Mouse (Mus musculus): ENCODE results near the gene Ppie. TPM values are rescaled to one million over a fixed set of nuclear protein-coding genes. Genes with fewer than 3 reads are reported as not detected.
A peak's percentile ranks its signal among the peaks of the same experiment; 100 is the strongest.

Gene Ppie
- polyA plus RNA-seq, 1 experiment from 2014 or later, result 54.2 TPM

DNA sequence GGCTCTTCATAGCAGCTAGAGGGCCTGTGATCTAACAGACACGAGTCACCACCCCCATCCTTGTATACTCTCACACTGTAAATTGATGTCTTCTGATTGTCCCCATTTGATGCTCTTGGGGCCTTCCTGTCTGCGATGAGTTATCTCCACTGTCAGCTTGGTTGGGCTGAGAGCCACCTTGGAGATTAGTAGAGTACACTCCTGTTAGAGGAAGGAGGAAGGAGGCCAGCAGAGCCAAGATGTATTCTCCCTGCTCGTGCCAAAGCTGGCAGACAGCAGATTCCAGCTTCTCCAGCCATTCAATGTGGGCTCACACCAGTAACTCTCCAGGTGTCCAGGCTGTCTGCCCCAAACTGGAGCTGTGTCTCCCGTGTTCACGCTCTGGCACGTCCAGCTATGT is 20.8 kb upstream of the Ppie start:
- no peak for ATAC-seq
- Histone ChIP-seq H3K27ac (ENCODE audit: low read depth, low read length) (no peak overlapping the region), H3K4me3 (ENCODE audit: low read length) (no peak overlapping the region), H3K36me3 (ENCODE audit: control insufficient read depth, insufficient read depth, low read length) (no peaks in the 10 kb centered on the region), H3K9me3 (ENCODE audit: control insufficient read depth, low read length) (no peaks in the 10 kb centered on the region), H3K27me3 (replicated peaks; ENCODE audit: control insufficient read depth, insufficient read depth, low read length) (no peaks in the 10 kb centered on the region; the same call in 1 of the 2 replicates), H3K4me1 (ENCODE audit: control insufficient read depth, insufficient read depth, low read depth, low read length) (peaks cover 7% of the 10 kb centered on the region), H3K9ac (ENCODE audit: low read depth, low read length) (no peak overlapping the region), H3K4me2 (ENCODE audit: low read length) (no peak overlapping the region)
- WGBS, result 76% methylated on average over 6 of the region's 6 CpGs

DNA sequence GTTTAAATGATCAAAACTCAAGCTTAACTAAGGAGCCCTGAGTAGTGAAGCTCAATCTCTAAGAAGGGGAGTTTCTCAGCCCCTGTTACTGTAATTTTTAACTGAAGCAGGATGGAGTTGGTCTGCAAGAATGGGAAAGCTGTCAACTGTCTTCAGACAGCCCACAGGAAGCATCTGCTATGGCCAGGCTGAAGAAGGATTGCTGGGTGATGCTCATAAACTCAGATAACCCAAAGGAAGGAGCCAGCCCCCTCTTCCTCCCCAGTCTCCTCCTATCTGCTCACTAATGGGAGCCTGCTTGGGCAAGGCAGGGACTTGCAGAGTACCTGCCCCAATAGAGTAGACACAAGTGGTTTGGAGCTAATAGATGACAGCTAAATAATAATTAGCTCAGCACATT is 16.1 kb upstream of the Ppie start:
- H3K4me1 ChIP-seq (ENCODE audit: control insufficient read depth, insufficient read depth, low read depth, low read length), result no peaks in the 10 kb centered on the region
- no peak for ATAC-seq
- no peak overlapping the region for H3K4me2 ChIP-seq (ENCODE audit: low read length)
- no peak overlapping the region for H3K27ac ChIP-seq (ENCODE audit: low read depth, low read length)
- H3K9ac ChIP-seq (ENCODE audit: low read depth, low read length), result no peak overlapping the region
- no peaks in the 10 kb centered on the region for H3K9me3 ChIP-seq (ENCODE audit: control insufficient read depth, low read length)
- no peak overlapping the region for H3K4me3 ChIP-seq (ENCODE audit: low read length)
- H3K36me3 ChIP-seq (ENCODE audit: control insufficient read depth, insufficient read depth, low read length), result no peaks in the 10 kb centered on the region
- H3K27me3 ChIP-seq (replicated peaks; ENCODE audit: control insufficient read depth, insufficient read depth, low read length), result no peaks in the 10 kb centered on the region; the same call in 1 of the 2 replicates

DNA sequence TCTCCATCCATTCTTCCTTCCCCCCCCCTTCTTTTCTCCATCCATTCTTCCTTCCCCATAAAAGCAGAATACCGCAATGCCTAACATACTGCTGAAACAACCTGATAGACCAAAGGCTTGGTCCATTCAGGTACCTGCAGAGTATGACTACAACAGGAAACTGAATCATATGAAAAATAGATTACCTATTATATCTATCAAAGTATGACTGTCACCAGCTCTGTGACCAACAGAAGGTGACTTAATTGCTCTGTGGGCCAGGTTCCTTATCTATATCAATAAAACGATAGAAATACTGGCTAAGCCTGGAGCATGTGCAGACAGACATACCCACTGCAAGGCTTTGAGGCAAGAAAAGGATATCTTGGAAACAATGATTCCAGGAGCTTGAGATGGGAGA is 15.7 kb upstream of the Ppie start:
- Histone ChIP-seq H3K36me3 (ENCODE audit: control insufficient read depth, insufficient read depth, low read length) (no peaks in the 10 kb centered on the region), H3K27ac (ENCODE audit: low read depth, low read length) (no peak overlapping the region), H3K4me3 (ENCODE audit: low read length) (no peak overlapping the region), H3K27me3 (replicated peaks; ENCODE audit: control insufficient read depth, insufficient read depth, low read length) (no peaks in the 10 kb centered on the region; the same call in 1 of the 2 replicates), H3K4me2 (ENCODE audit: low read length) (no peak overlapping the region), H3K9ac (ENCODE audit: low read depth, low read length) (no peak overlapping the region), H3K4me1 (ENCODE audit: control insufficient read depth, insufficient read depth, low read depth, low read length) (no peaks in the 10 kb centered on the region), H3K9me3 (ENCODE audit: control insufficient read depth, low read length) (no peaks in the 10 kb centered on the region)
- 70% methylated on average over 2 of the region's 2 CpGs for WGBS
- no peak for ATAC-seq

DNA sequence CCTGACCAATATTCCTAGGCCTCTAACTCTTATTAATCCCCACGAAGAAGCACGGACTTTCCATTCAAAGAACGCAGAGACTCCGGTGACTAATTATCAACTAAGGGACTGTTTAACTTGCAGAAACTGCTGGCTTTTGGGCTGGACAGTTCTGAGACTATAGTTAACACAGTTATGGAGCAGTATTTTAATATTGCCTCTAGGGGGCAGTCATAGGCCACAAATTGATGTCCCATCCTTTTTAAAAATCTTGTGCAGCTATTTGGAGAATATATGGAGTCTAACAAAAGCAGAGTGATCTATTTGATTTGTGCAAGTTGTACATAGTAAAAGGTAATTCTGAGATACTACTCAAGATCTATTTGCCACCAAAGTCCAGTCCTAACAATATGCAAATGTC is 15.3 kb upstream of the Ppie start:
- WGBS, result 31% methylated on average over 4 of the region's 4 CpGs
- Histone ChIP-seq H3K4me2 (ENCODE audit: low read length) (no peak overlapping the region), H3K9ac (ENCODE audit: low read depth, low read length) (no peak overlapping the region), H3K4me1 (ENCODE audit: control insufficient read depth, insufficient read depth, low read depth, low read length) (no peaks in the 10 kb centered on the region), H3K4me3 (ENCODE audit: low read length) (no peak overlapping the region), H3K27me3 (replicated peaks; ENCODE audit: control insufficient read depth, insufficient read depth, low read length) (no peaks in the 10 kb centered on the region; the same call in 1 of the 2 replicates), H3K27ac (ENCODE audit: low read depth, low read length) (no peak overlapping the region), H3K36me3 (ENCODE audit: control insufficient read depth, insufficient read depth, low read length) (no peaks in the 10 kb centered on the region), H3K9me3 (ENCODE audit: control insufficient read depth, low read length) (no peaks in the 10 kb centered on the region)
- 0 out of 2 replicates have a peak, but pooled peaks have one; percentile 40 for ATAC-seq

DNA sequence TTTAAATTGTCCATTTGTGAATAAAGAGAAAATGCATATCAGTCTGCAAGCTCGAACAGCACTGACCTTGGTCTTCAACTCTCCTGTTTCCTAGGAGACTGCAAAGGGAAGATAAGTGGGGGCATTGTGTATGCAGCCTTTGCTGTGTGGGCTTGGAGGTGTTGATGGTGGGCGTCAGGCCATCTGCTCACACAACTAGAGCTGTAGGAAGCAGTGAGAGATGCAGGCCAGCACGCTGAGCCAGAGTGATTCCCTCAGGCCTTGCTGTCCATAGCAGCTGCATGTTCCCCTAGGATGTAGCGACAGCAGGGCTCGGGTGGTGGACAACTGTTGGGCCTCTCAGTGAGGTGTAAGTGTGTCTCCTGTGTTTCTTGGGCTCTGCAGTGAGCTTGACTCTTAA is 13.2 kb upstream of the Ppie start:
- H3K9me3 ChIP-seq (ENCODE audit: control insufficient read depth, low read length), result no peaks in the 10 kb centered on the region
- no peak overlapping the region for H3K4me2 ChIP-seq (ENCODE audit: low read length)
- no peaks in the 10 kb centered on the region for H3K4me1 ChIP-seq (ENCODE audit: control insufficient read depth, insufficient read depth, low read depth, low read length)
- no peaks in the 10 kb centered on the region for H3K36me3 ChIP-seq (ENCODE audit: control insufficient read depth, insufficient read depth, low read length)
- WGBS, result 42% methylated on average over 5 of the region's 5 CpGs
- H3K4me3 ChIP-seq (ENCODE audit: low read length), result no peak overlapping the region
- no peak overlapping the region for H3K27ac ChIP-seq (ENCODE audit: low read depth, low read length)
- H3K27me3 ChIP-seq (replicated peaks; ENCODE audit: control insufficient read depth, insufficient read depth, low read length), result no peaks in the 10 kb centered on the region
- no peak for ATAC-seq
- no peak overlapping the region for H3K9ac ChIP-seq (ENCODE audit: low read depth, low read length)

DNA sequence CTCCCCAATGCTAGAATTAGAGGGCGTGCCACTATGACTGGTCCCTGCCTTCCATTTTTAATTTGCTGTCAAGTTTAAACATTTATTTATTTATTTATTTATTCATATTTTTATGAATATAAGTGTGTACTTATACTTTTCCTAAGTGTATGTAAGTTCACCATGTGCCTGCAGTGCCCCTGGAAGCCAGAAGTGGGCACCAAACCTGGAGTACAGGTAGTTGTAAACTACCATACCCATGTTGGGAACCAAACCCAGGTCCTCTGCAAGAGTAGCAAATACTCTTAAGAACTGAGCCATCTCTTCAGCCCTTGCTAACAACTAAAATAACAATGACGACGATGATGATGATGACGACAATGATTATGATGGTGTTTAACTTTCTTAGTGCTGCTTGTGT is 12.3 kb upstream of the Ppie start:
- ATAC-seq, result no peak
- Histone ChIP-seq H3K27ac (ENCODE audit: low read depth, low read length) (no peak overlapping the region), H3K4me2 (ENCODE audit: low read length) (no peak overlapping the region), H3K4me1 (ENCODE audit: control insufficient read depth, insufficient read depth, low read depth, low read length) (no peaks in the 10 kb centered on the region), H3K4me3 (ENCODE audit: low read length) (no peak overlapping the region), H3K27me3 (replicated peaks; ENCODE audit: control insufficient read depth, insufficient read depth, low read length) (no peaks in the 10 kb centered on the region), H3K36me3 (ENCODE audit: control insufficient read depth, insufficient read depth, low read length) (no peaks in the 10 kb centered on the region), H3K9me3 (ENCODE audit: control insufficient read depth, low read length) (no peaks in the 10 kb centered on the region), H3K9ac (ENCODE audit: low read depth, low read length) (no peak overlapping the region)
- 82% methylated on average over 4 of the region's 4 CpGs for WGBS

DNA sequence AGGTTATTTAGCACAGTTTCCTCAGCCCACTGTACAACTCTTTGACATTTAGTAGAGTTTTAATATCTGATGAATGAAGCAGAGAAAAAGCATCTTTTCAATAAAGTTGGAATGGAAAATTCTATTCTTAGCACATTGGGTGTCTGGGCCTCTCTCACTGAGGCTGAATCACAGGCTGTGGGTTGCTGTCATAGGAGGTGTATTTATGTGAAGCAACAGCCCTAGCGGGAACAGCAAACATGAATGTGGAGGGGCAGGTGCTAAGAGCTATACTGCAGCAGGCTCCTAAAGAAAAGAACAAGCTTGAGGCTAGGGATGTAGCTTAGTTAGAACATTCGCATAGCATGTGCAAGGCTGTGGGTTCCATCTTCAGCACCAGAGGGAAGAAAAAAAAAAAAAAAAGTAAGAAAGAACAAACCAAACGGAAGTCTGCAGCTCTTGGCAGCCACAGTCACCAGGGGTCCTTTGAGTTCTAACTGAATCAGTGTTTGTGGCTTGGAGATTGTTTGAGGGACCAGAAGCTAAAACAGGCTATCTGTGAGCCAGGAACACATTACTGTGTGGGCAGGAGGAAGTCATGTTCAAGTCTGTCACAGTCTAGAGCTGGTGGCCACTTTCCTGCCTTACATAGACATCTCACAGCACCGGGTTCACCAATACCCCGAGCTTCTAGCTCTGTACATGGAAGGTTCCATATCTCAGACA is 7.8 kb upstream of the Ppie start:
- 82% methylated on average over 5 of the region's 5 CpGs for WGBS
- no peaks in the 10 kb centered on the region for H3K4me1 ChIP-seq (ENCODE audit: control insufficient read depth, insufficient read depth, low read depth, low read length)
- no peak overlapping the region for H3K27ac ChIP-seq (ENCODE audit: low read depth, low read length)
- 0 out of 2 replicates have a peak, but pooled peaks cover 2% of the 10 kb centered on the region for H3K27me3 ChIP-seq (replicated peaks; ENCODE audit: control insufficient read depth, insufficient read depth, low read length)
- H3K4me2 ChIP-seq (ENCODE audit: low read length), result no peak overlapping the region
- H3K9ac ChIP-seq (ENCODE audit: low read depth, low read length), result no peak overlapping the region
- no peak for ATAC-seq
- no peaks in the 10 kb centered on the region for H3K36me3 ChIP-seq (ENCODE audit: control insufficient read depth, insufficient read depth, low read length)
- no peaks in the 10 kb centered on the region for H3K9me3 ChIP-seq (ENCODE audit: control insufficient read depth, low read length)
- no peak overlapping the region for H3K4me3 ChIP-seq (ENCODE audit: low read length)

DNA sequence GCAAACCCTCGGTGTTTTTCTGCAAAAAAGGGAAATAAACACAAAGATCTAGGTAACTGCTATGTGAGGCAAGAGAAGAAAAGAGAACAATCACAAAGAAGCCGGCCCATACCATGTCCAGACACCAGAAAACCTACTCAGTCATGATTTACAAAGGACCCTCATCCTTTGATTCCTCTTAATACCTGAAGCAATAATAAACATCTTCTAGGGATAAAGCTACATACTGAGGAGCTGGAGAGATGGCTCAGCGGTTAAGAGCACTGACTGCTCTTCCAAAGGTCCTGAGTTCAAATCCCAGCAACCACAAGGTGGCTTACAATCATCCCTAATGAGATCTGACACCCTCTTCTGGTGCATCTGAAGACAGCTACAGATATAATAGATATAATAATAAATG is 2.2 kb downstream of the Ppie start:
- WGBS, result 89% methylated on average over 3 of the region's 3 CpGs
- no peak overlapping the region for H3K4me2 ChIP-seq (ENCODE audit: low read length)
- H3K36me3 ChIP-seq (ENCODE audit: control insufficient read depth, insufficient read depth, low read length), result peaks cover 15% of the 10 kb centered on the region; the same call in 1 of the 2 replicates
- H3K4me3 ChIP-seq (ENCODE audit: low read length), result no peak overlapping the region
- ATAC-seq, result no peak
- no peak overlapping the region for H3K9ac ChIP-seq (ENCODE audit: low read depth, low read length)
- H3K27me3 ChIP-seq (replicated peaks; ENCODE audit: control insufficient read depth, insufficient read depth, low read length), result no peaks in the 10 kb centered on the region
- H3K9me3 ChIP-seq (ENCODE audit: control insufficient read depth, low read length), result no peaks in the 10 kb centered on the region
- H3K27ac ChIP-seq (ENCODE audit: low read depth, low read length), result no peak overlapping the region
- H3K4me1 ChIP-seq (ENCODE audit: control insufficient read depth, insufficient read depth, low read depth, low read length), result peaks cover 10% of the 10 kb centered on the region

DNA sequence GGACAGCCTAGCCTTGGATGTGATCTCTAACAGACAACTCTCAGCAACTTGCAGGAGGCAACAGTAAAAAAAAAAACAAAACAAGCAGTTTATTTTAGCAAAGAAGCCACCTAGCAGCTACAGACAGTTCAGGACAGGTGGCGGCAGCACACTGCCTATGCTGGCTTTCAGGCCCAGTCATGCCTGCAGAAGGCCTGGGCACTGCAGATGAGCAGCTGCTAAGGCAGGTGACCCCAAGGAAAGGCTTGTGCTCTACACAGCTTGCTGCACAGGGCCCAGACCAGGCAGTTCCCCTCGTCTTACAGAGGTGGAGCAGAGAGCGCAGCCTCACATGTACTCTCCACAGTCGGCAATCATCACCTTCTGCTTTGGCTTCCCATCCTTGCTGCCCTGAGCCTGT is 12.7 kb downstream of the Ppie start:
- H3K36me3 ChIP-seq (ENCODE audit: control insufficient read depth, insufficient read depth, low read length), result peaks cover 31% of the 10 kb centered on the region
- no peaks in the 10 kb centered on the region for H3K9me3 ChIP-seq (ENCODE audit: control insufficient read depth, low read length)
- no peak for ATAC-seq
- no peaks in the 10 kb centered on the region for H3K27me3 ChIP-seq (replicated peaks; ENCODE audit: control insufficient read depth, insufficient read depth, low read length)
- 90% methylated on average over 4 of the region's 4 CpGs for WGBS
- no peak overlapping the region for H3K4me3 ChIP-seq (ENCODE audit: low read length)
- no peaks in the 10 kb centered on the region for H3K4me1 ChIP-seq (ENCODE audit: control insufficient read depth, insufficient read depth, low read depth, low read length)
- H3K9ac ChIP-seq (ENCODE audit: low read depth, low read length), result no peak overlapping the region
- no peak overlapping the region for H3K27ac ChIP-seq (ENCODE audit: low read depth, low read length)
- H3K4me2 ChIP-seq (ENCODE audit: low read length), result no peak overlapping the region

All from hindbrain, embryonic 16.5 days (tissue).